Mouse (Mus musculus): ENCODE data around the gene Mef2d. TPM values are rescaled to one million over a fixed set of nuclear protein-coding genes. Genes with fewer than 3 reads are reported as not detected.

The Mef2d gene
- polyA plus RNA-seq, 1 experiment = 64.7 TPM

- peak overlapping the region; percentile 76 for H3K27ac ChIP-seq (ENCODE audit: control insufficient read depth, insufficient read depth, low read depth, low read length, poor library complexity)
- WGBS = 53% methylated on average over 6 of the region's 6 CpGs
- peaks cover 19% of the 10 kb centered on the region for H3K4me1 ChIP-seq (ENCODE audit: control insufficient read depth, insufficient read depth, low read length)
- TF ChIP-seq POLR2A (IDR thresholded peaks at IDR 0.05; ENCODE audit: borderline replicate concordance, control insufficient read depth, low read depth, low read length) = no peak
- TF ChIP-seq CTCF (IDR thresholded peaks at IDR 0.05; ENCODE audit: control insufficient read depth, insufficient read depth, low read length) = no peak
- peak overlapping the region; percentile 35 for H3K4me3 ChIP-seq (replicated peaks; ENCODE audit: control insufficient read depth, low read depth, low read length)
These were observed 2.7 kb downstream of the Mef2d start for GRCm38 (mm10) chr3:88144648-88145410.

- H3K4me1 ChIP-seq (ENCODE audit: control insufficient read depth, insufficient read depth, low read length) = peaks cover 20% of the 10 kb centered on the region
- WGBS = 13% methylated on average over 4 of the region's 4 CpGs
- no peak for TF ChIP-seq POLR2A (IDR thresholded peaks at IDR 0.05; ENCODE audit: borderline replicate concordance, control insufficient read depth, low read depth, low read length)
- TF ChIP-seq CTCF (IDR thresholded peaks at IDR 0.05; ENCODE audit: control insufficient read depth, insufficient read depth, low read length) = no peak
- H3K4me3 ChIP-seq (replicated peaks; ENCODE audit: control insufficient read depth, low read depth, low read length) = peak overlapping the region; percentile 30
- H3K27ac ChIP-seq (ENCODE audit: control insufficient read depth, insufficient read depth, low read depth, low read length, poor library complexity) = peak overlapping the region; percentile 76
These were observed 3.2 kb downstream of the Mef2d start for GRCm38 (mm10) chr3:88145411-88145782.

- WGBS = 32% methylated on average over 5 of the region's 5 CpGs
- Histone ChIP-seq H3K27ac (ENCODE audit: control insufficient read depth, insufficient read depth, low read depth, low read length, poor library complexity) (peak overlapping the region; percentile 76), H3K4me1 (ENCODE audit: control insufficient read depth, insufficient read depth, low read length) (peaks cover 24% of the 10 kb centered on the region), H3K4me3 (replicated peaks; ENCODE audit: control insufficient read depth, low read depth, low read length) (peak overlapping the region; percentile 38)
- TF ChIP-seq POLR2A (IDR thresholded peaks at IDR 0.05; ENCODE audit: borderline replicate concordance, control insufficient read depth, low read depth, low read length) = no peak
- no peak for TF ChIP-seq CTCF (IDR thresholded peaks at IDR 0.05; ENCODE audit: control insufficient read depth, insufficient read depth, low read length)
These were observed 3.8 kb downstream of the Mef2d start for GRCm38 (mm10) chr3:88145952-88146351.

- TF ChIP-seq POLR2A (IDR thresholded peaks at IDR 0.05; ENCODE audit: borderline replicate concordance, control insufficient read depth, low read depth, low read length) = no peak
- TF ChIP-seq CTCF (IDR thresholded peaks at IDR 0.05; ENCODE audit: control insufficient read depth, insufficient read depth, low read length) = no peak
- H3K27ac ChIP-seq (ENCODE audit: control insufficient read depth, insufficient read depth, low read depth, low read length, poor library complexity) = peak overlapping the region; percentile 76
- no peak overlapping the region for H3K4me3 ChIP-seq (replicated peaks; ENCODE audit: control insufficient read depth, low read depth, low read length)
- WGBS = 20% methylated on average over 5 of the region's 5 CpGs
- peaks cover 24% of the 10 kb centered on the region for H3K4me1 ChIP-seq (ENCODE audit: control insufficient read depth, insufficient read depth, low read length)
These were observed 4.4 kb downstream of the Mef2d start for GRCm38 (mm10) chr3:88146376-88147112.

- peak overlapping the region; percentile 76 for H3K27ac ChIP-seq (ENCODE audit: control insufficient read depth, insufficient read depth, low read depth, low read length, poor library complexity)
- WGBS = 44% methylated on average over 2 of the region's 2 CpGs
- TF ChIP-seq POLR2A (IDR thresholded peaks at IDR 0.05; ENCODE audit: borderline replicate concordance, control insufficient read depth, low read depth, low read length) = no peak
- no peak for TF ChIP-seq CTCF (IDR thresholded peaks at IDR 0.05; ENCODE audit: control insufficient read depth, insufficient read depth, low read length)
- peaks cover 24% of the 10 kb centered on the region for H3K4me1 ChIP-seq (ENCODE audit: control insufficient read depth, insufficient read depth, low read length)
- no peak overlapping the region for H3K4me3 ChIP-seq (replicated peaks; ENCODE audit: control insufficient read depth, low read depth, low read length)
These were observed 5.3 kb downstream of the Mef2d start for GRCm38 (mm10) chr3:88147444-88147843.

- H3K27ac ChIP-seq (ENCODE audit: control insufficient read depth, insufficient read depth, low read depth, low read length, poor library complexity) = peak overlapping the region; percentile 76
- 64% methylated on average over 1 of the region's 1 CpGs for WGBS
- TF ChIP-seq POLR2A (IDR thresholded peaks at IDR 0.05; ENCODE audit: borderline replicate concordance, control insufficient read depth, low read depth, low read length) (no peak), CTCF (IDR thresholded peaks at IDR 0.05; ENCODE audit: control insufficient read depth, insufficient read depth, low read length) (no peak)
These were observed 5.7 kb downstream of the Mef2d start for GRCm38 (mm10) chr3:88147866-88148265.

DNA sequence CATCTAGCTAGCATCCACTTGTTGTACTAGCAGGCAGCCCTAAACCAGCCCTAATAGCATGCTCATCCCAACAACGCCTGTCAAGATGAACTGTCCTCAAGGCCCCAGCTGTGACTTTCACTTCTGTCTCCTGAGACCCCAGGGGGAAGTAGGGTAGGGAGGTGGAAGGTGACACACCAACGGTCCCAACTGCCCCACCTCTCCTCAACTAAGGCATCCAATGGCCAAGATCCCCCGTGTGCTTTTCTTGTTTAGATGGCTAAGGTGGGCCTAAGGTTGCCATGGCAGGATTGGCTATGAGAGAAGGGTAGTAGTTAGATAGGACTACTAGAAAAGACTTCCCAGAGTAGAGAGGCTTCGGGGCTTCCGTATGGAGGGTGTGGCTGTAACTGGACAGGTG lies 6.2 kb downstream of the Mef2d start:
- Histone ChIP-seq H3K4me3 (replicated peaks; ENCODE audit: control insufficient read depth, low read depth, low read length) (no peak overlapping the region), H3K27ac (ENCODE audit: control insufficient read depth, insufficient read depth, low read depth, low read length, poor library complexity) (peak overlapping the region; percentile 76), H3K4me1 (ENCODE audit: control insufficient read depth, insufficient read depth, low read length) (peaks cover 24% of the 10 kb centered on the region)
- WGBS = 20% methylated on average over 5 of the region's 5 CpGs
- no peak for TF ChIP-seq POLR2A (IDR thresholded peaks at IDR 0.05; ENCODE audit: borderline replicate concordance, control insufficient read depth, low read depth, low read length)
- no peak for TF ChIP-seq CTCF (IDR thresholded peaks at IDR 0.05; ENCODE audit: control insufficient read depth, insufficient read depth, low read length)

More at GRCm38 (mm10) chr3:88147866-88148265, 5.7 kb downstream of the Mef2d start:
- peaks cover 24% of the 10 kb centered on the region for H3K4me1 ChIP-seq (ENCODE audit: control insufficient read depth, insufficient read depth, low read length)
- no peak overlapping the region for H3K4me3 ChIP-seq (replicated peaks; ENCODE audit: control insufficient read depth, low read depth, low read length)

DNA sequence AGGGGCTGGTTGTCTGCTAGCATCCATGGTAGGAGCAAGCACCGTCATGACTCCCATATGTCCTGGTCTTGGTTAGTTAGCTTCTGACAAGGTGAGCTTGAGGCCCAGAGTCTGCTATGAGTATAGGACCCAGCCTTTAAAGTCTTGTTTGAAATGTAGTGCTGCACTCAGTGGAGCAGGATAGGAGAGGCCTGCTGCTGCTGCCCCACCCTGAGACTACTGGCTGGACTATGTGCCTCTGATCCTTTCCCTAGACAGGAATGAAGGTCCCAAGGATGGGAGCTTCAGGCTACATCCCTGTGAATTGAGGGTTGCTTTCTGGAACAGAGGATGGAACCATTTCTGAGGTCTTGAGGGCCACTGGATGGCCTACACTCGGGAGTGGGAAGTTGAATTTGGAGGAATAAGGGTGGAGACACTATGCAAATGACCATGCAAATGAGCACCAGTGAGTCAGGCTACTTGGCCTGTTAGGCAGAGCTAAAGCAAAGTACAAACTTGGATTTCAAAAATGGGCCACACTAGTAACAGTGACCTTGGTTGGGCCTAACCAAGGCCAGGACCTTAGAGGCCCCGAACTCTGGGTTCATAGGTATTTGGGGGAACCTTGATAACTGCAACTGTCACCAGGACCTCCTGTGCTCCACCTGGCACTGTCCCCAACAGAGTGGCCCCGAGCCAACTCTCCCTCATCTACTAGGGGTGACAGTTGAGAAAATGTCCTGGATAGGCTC lies 6.8 kb downstream of the Mef2d start:
- Histone ChIP-seq H3K4me3 (replicated peaks; ENCODE audit: control insufficient read depth, low read depth, low read length) (no peak overlapping the region), H3K4me1 (ENCODE audit: control insufficient read depth, insufficient read depth, low read length) (peaks cover 24% of the 10 kb centered on the region), H3K27ac (ENCODE audit: control insufficient read depth, insufficient read depth, low read depth, low read length, poor library complexity) (peak overlapping the region; percentile 55)
- TF ChIP-seq POLR2A (IDR thresholded peaks at IDR 0.05; ENCODE audit: borderline replicate concordance, control insufficient read depth, low read depth, low read length) = no peak
- no peak for TF ChIP-seq CTCF (IDR thresholded peaks at IDR 0.05; ENCODE audit: control insufficient read depth, insufficient read depth, low read length)
- WGBS = 20% methylated on average over 4 of the region's 4 CpGs

Data from bone marrow, adult 2 months (tissue).